ENCODE assay signal across 10 mouse cellular contexts in genomic region chr17:83957661-83958540, GRCm38 (mm10).
DNase-seq lines count a peak whose midpoint lies in the region; ATAC-seq and TF ChIP-seq lines count a peak whose summit lies in the region.
"Had no signal": no experiment of that assay in that cellular context is flagged by ENCODE, and none has a peak within 500 bp of the region (broad histone marks: within the 10 kb centered on the region; RNA-seq: fewer than 3 reads in every experiment).

No protein-coding gene starts in this region.

- H3K4me2 ChIP-seq in hindbrain, embryonic 11.5 days (replicated peaks; ENCODE audit: low read depth, low read length) = no peak overlapping the region
- H3K4me2 ChIP-seq in embryonic facial prominence, embryonic 15.5 days (replicated peaks) = no peak overlapping the region
- H3K4me2 ChIP-seq in limb, embryonic 11.5 days (ENCODE audit: low read depth, severe bottlenecking) = no peak overlapping the region
- H3K4me2 ChIP-seq: midbrain, embryonic 15.5 days had no signal

- H3K4me1 ChIP-seq in hindbrain, embryonic 10.5 days (replicated peaks) = peaks cover 92% of the 10 kb centered on the region
- peaks cover 22% of the 10 kb centered on the region for H3K4me1 ChIP-seq in hindbrain, embryonic 11.5 days (replicated peaks; ENCODE audit: control insufficient read depth, insufficient read depth, low read length)
- peaks cover 93% of the 10 kb centered on the region for H3K4me1 ChIP-seq in G1E (ENCODE audit: insufficient read depth, low read depth, low read length)
- peaks cover 79% of the 10 kb centered on the region for H3K4me1 ChIP-seq in embryonic facial prominence, embryonic 15.5 days
- H3K4me1 ChIP-seq in limb, embryonic 11.5 days (ENCODE audit: control insufficient read depth, insufficient read depth, low read length) = peaks cover 66% of the 10 kb centered on the region

- WGBS in hindbrain, embryonic 10.5 days = 65% methylated on average over 12 of the region's 12 CpGs
- WGBS in hindbrain, embryonic 11.5 days = 69% methylated on average over 12 of the region's 12 CpGs
- WGBS in embryonic facial prominence, embryonic 15.5 days = 69% methylated on average over 10 of the region's 12 CpGs
- 58% methylated on average over 10 of the region's 12 CpGs for WGBS in limb, embryonic 11.5 days

- peak overlapping the region; percentile 96 for H3K27ac ChIP-seq in hindbrain, embryonic 10.5 days
- H3K27ac ChIP-seq in hindbrain, embryonic 11.5 days (ENCODE audit: low read depth, low read length) = no peak overlapping the region
- H3K27ac ChIP-seq in embryonic facial prominence, embryonic 15.5 days (replicated peaks) = peak overlapping the region; percentile 23; the same call in 1 of the 2 replicates
- H3K27ac ChIP-seq in limb, embryonic 11.5 days (replicated peaks; ENCODE audit: low read depth, low read length) = peak overlapping the region; percentile 36; the same call in 1 of the 2 replicates

- no peak for TF ChIP-seq CTCF in G1E (IDR thresholded peaks at IDR 0.05; ENCODE audit: low read depth, low read length)

- H3K4me3 ChIP-seq in hindbrain, embryonic 10.5 days = no peak overlapping the region
- no peak overlapping the region for H3K4me3 ChIP-seq in hindbrain, embryonic 11.5 days (ENCODE audit: low read depth, low read length)
- peak overlapping the region; percentile 62; the same call in 1 of the 2 replicates for H3K4me3 ChIP-seq in G1E (ENCODE audit: low read depth, low read length)
- no peak overlapping the region for H3K4me3 ChIP-seq in embryonic facial prominence, embryonic 15.5 days (replicated peaks)
- H3K4me3 ChIP-seq in limb, embryonic 11.5 days (ENCODE audit: low read depth, low read length) = no peak overlapping the region
- H3K4me3 ChIP-seq: midbrain, embryonic 15.5 days had no signal

- no peak for DNase-seq in hindbrain, embryonic 10.5 days (ENCODE audit: low spot score)
- no peak for DNase-seq in hindbrain, embryonic 11.5 days (ENCODE audit: low spot score)
- DNase-seq in G1E (ENCODE audit: low spot score) = no peak
- no peak for DNase-seq in limb, embryonic 11.5 days (ENCODE audit: low spot score)
- no peak for DNase-seq in cerebellum, adult 9-11 months
- DNase-seq in B cell, adult 2 months = no peak
- no peak for DNase-seq in frontal cortex, postnatal 14 days (ENCODE audit: low spot score in 2 of 2)
- DNase-seq: adrenal gland, adult 2 months had no signal

- 0 out of 2 replicates have a peak, but pooled peaks cover 12% of the 10 kb centered on the region for H3K27me3 ChIP-seq in hindbrain, embryonic 10.5 days (ENCODE audit: insufficient read depth, poor library complexity, severe bottlenecking)
- H3K27me3 ChIP-seq in hindbrain, embryonic 11.5 days (ENCODE audit: control insufficient read depth, insufficient read depth, low read length) = no peaks in the 10 kb centered on the region
- H3K27me3 ChIP-seq in G1E (ENCODE audit: insufficient read depth, low read length) = no peaks in the 10 kb centered on the region
- no peaks in the 10 kb centered on the region for H3K27me3 ChIP-seq in embryonic facial prominence, embryonic 15.5 days
- H3K27me3 ChIP-seq in limb, embryonic 11.5 days (ENCODE audit: control insufficient read depth, insufficient read depth, low read length) = no peaks in the 10 kb centered on the region
- H3K27me3 ChIP-seq: midbrain, embryonic 15.5 days had no signal

- ATAC-seq in hindbrain, embryonic 11.5 days (ENCODE audit: low FRiP score) = no peak
- ATAC-seq in G1E (ENCODE audit: extremely low read depth, insufficient number of reproducible peaks, low FRiP score, poor library complexity, severe bottlenecking) = no peak
- ATAC-seq in embryonic facial prominence, embryonic 15.5 days (ENCODE audit: insufficient number of reproducible peaks, low FRiP score, low TSS enrichment, low read depth) = no peak
- ATAC-seq in limb, embryonic 11.5 days (ENCODE audit: insufficient number of reproducible peaks, low FRiP score, low TSS enrichment, low read depth) = no peak
- ATAC-seq: midbrain, embryonic 15.5 days had no signal

- no peak overlapping the region for H3K9ac ChIP-seq in hindbrain, embryonic 11.5 days (ENCODE audit: low read depth, low read length)
- H3K9ac ChIP-seq in embryonic facial prominence, embryonic 15.5 days = no peak overlapping the region
- no peak overlapping the region for H3K9ac ChIP-seq in limb, embryonic 11.5 days (ENCODE audit: low read length)
- H3K9ac ChIP-seq: midbrain, embryonic 15.5 days had no signal

- no peaks in the 10 kb centered on the region for H3K9me3 ChIP-seq in hindbrain, embryonic 10.5 days
- H3K9me3 ChIP-seq in hindbrain, embryonic 11.5 days (ENCODE audit: control insufficient read depth, low read length) = no peaks in the 10 kb centered on the region
- H3K9me3 ChIP-seq in G1E (replicated peaks) = no peaks in the 10 kb centered on the region
- no peaks in the 10 kb centered on the region for H3K9me3 ChIP-seq in embryonic facial prominence, embryonic 15.5 days (replicated peaks)
- no peaks in the 10 kb centered on the region for H3K9me3 ChIP-seq in limb, embryonic 11.5 days (ENCODE audit: control insufficient read depth, low read length)
- H3K9me3 ChIP-seq: midbrain, embryonic 15.5 days had no signal

- H3K36me3 ChIP-seq in hindbrain, embryonic 10.5 days = no peaks in the 10 kb centered on the region
- no peaks in the 10 kb centered on the region for H3K36me3 ChIP-seq in hindbrain, embryonic 11.5 days (ENCODE audit: control insufficient read depth, insufficient read depth, low read length)
- H3K36me3 ChIP-seq in G1E (replicated peaks) = peaks cover 15% of the 10 kb centered on the region
- no peaks in the 10 kb centered on the region for H3K36me3 ChIP-seq in embryonic facial prominence, embryonic 15.5 days
- no peaks in the 10 kb centered on the region for H3K36me3 ChIP-seq in limb, embryonic 11.5 days (ENCODE audit: control insufficient read depth, insufficient read depth, low read length)
- H3K36me3 ChIP-seq: midbrain, embryonic 15.5 days had no signal
